Mouse (Mus musculus): Measurements from ENCODE around the gene Wdr86.
"Not testable (repeated sequence)": the region's sequence is repeated elsewhere in the genome, so short reads cannot be mapped to it uniquely, and the experiment has no call there.

Gene Wdr86

GRCm38 (mm10) chr5:24733134-24733533 is 2.6 kb upstream of the Wdr86 start:
- peak; percentile 88 for DNase-seq (ENCODE audit: low read depth, low spot score)

- peak; percentile 23 for DNase-seq (ENCODE audit: low read depth, low spot score)
Measured at GRCm38 (mm10) chr5:24730986-24731385, 459 bp upstream of the Wdr86 start.

GRCm38 (mm10) chr5:24729797-24730487 is 585 bp downstream of the Wdr86 start:
- peak; percentile 33 for DNase-seq (ENCODE audit: low read depth, low spot score)

- DNase-seq (ENCODE audit: low read depth, low spot score) = no peak
Measured at GRCm38 (mm10) chr5:24726901-24727836, 3.4 kb downstream of the Wdr86 start.

- DNase-seq (ENCODE audit: low read depth, low spot score) = no peak
Measured at GRCm38 (mm10) chr5:24725897-24726296, 4.6 kb downstream of the Wdr86 start.

- DNase-seq (ENCODE audit: low read depth, low spot score) = no peak
Measured at GRCm38 (mm10) chr5:24724805-24725204, 5.7 kb downstream of the Wdr86 start.

- no peak for DNase-seq (ENCODE audit: low read depth, low spot score)
Measured at GRCm38 (mm10) chr5:24724270-24724634, 6.3 kb downstream of the Wdr86 start.

- no peak for DNase-seq (ENCODE audit: low read depth, low spot score)
Measured at GRCm38 (mm10) chr5:24723527-24724269, 6.8 kb downstream of the Wdr86 start.

- DNase-seq (ENCODE audit: low read depth, low spot score) = no peak
Measured at GRCm38 (mm10) chr5:24719852-24720251, 10.7 kb downstream of the Wdr86 start.

- DNase-seq (ENCODE audit: low read depth, low spot score) = no peak
Measured at GRCm38 (mm10) chr5:24718076-24718475, 12.5 kb downstream of the Wdr86 start.

- DNase-seq (ENCODE audit: low read depth, low spot score) = no peak
Measured at GRCm38 (mm10) chr5:24713987-24714386, 16.5 kb downstream of the Wdr86 start.

- DNase-seq (ENCODE audit: low read depth, low spot score) = no peak
Measured at GRCm38 (mm10) chr5:24713199-24713598, 17.3 kb downstream of the Wdr86 start.

- no peak for DNase-seq (ENCODE audit: low read depth, low spot score)
Measured at GRCm38 (mm10) chr5:24711615-24712014, 18.9 kb downstream of the Wdr86 start.

GRCm38 (mm10) chr5:24709962-24710361 is 20.6 kb downstream of the Wdr86 start:
- DNase-seq (ENCODE audit: low read depth, low spot score) = no peak

GRCm38 (mm10) chr5:24704615-24705014 is 25.9 kb downstream of the Wdr86 start:
- DNase-seq (ENCODE audit: low read depth, low spot score) = no peak

- DNase-seq (ENCODE audit: low read depth, low spot score) = no peak
Measured at GRCm38 (mm10) chr5:24701271-24701670, 29.3 kb downstream of the Wdr86 start.

GRCm38 (mm10) chr5:24696704-24697103 is 33.8 kb downstream of the Wdr86 start:
- no peak for DNase-seq (ENCODE audit: low read depth, low spot score)

GRCm38 (mm10) chr5:24687696-24688095 is 42.8 kb downstream of the Wdr86 start:
- no peak for DNase-seq (ENCODE audit: low read depth, low spot score)

GRCm38 (mm10) chr5:24686671-24687420 is 43.7 kb downstream of the Wdr86 start:
- not testable (repeated sequence) for DNase-seq (ENCODE audit: low read depth, low spot score)

GRCm38 (mm10) chr5:24686176-24686575 is 44.4 kb downstream of the Wdr86 start:
- peak; percentile 50 for DNase-seq (ENCODE audit: low read depth, low spot score)

GRCm38 (mm10) chr5:24685366-24686093 is 45.0 kb downstream of the Wdr86 start, which contains the start of gene Nub1:
Nub1 (plus strand) TSS chr5:24685532.
- DNase-seq (ENCODE audit: low read depth, low spot score) = peak; percentile 100

Data from ES-CJ7 (cell line).